Mouse (Mus musculus): ENCODE measurements around the gene Lrrc4. TPM values are rescaled to one million over a fixed set of nuclear protein-coding genes. Genes with fewer than 3 reads are reported as not detected.

The Lrrc4 gene
- polyA plus RNA-seq, 1 experiment from 2014 or later: 6.9 TPM

GRCm38 (mm10) chr6:28866206-28866605, 34.7 kb upstream of the Lrrc4 start:
- H3K4me3 ChIP-seq: no peak overlapping the region
- H3K4me1 ChIP-seq: peaks cover 17% of the 10 kb centered on the region
- H3K27me3 ChIP-seq (replicated peaks): no peaks in the 10 kb centered on the region
- H3K9ac ChIP-seq: no peak overlapping the region
- no peak overlapping the region for H3K27ac ChIP-seq
- WGBS: 98% methylated on average over 3 of the region's 3 CpGs
- no peak overlapping the region for H3K4me2 ChIP-seq (replicated peaks)
- H3K36me3 ChIP-seq: no peaks in the 10 kb centered on the region
- no peak for ATAC-seq (ENCODE audit: low FRiP score, low read depth)
- H3K9me3 ChIP-seq: no peaks in the 10 kb centered on the region

GRCm38 (mm10) chr6:28865112-28865511, 33.6 kb upstream of the Lrrc4 start:
- Histone ChIP-seq H3K9me3 (no peaks in the 10 kb centered on the region), H3K4me3 (no peak overlapping the region), H3K27ac (0 out of 2 replicates have a peak overlapping the region, but pooled peaks have one; percentile 8), H3K36me3 (no peaks in the 10 kb centered on the region), H3K4me1 (peaks cover 17% of the 10 kb centered on the region), H3K4me2 (replicated peaks) (peak overlapping the region; percentile 20; the same call in 1 of the 2 replicates), H3K27me3 (replicated peaks) (no peaks in the 10 kb centered on the region), H3K9ac (no peak overlapping the region)
- ATAC-seq (ENCODE audit: low FRiP score, low read depth): peak; percentile 75
- WGBS: 47% methylated on average over 10 of the region's 10 CpGs

- H3K27me3 ChIP-seq (replicated peaks): no peaks in the 10 kb centered on the region
- no peaks in the 10 kb centered on the region for H3K9me3 ChIP-seq
- no peak overlapping the region for H3K9ac ChIP-seq
- H3K27ac ChIP-seq: no peak overlapping the region; the same call in 1 of the 2 replicates
- peak overlapping the region; percentile 20; the same call in 1 of the 2 replicates for H3K4me2 ChIP-seq (replicated peaks)
- peak; percentile 38; the same call in 1 of the 2 replicates for ATAC-seq (ENCODE audit: low FRiP score, low read depth)
- 29% methylated on average over 5 of the region's 5 CpGs for WGBS
- no peak overlapping the region for H3K4me3 ChIP-seq
- no peaks in the 10 kb centered on the region for H3K36me3 ChIP-seq
- H3K4me1 ChIP-seq: peaks cover 17% of the 10 kb centered on the region
These were observed 33.1 kb upstream of the Lrrc4 start for GRCm38 (mm10) chr6:28864684-28865083.

- Histone ChIP-seq H3K9ac (no peak overlapping the region), H3K36me3 (no peaks in the 10 kb centered on the region), H3K27ac (no peak overlapping the region), H3K27me3 (replicated peaks) (no peaks in the 10 kb centered on the region), H3K9me3 (no peaks in the 10 kb centered on the region), H3K4me1 (peaks cover 14% of the 10 kb centered on the region), H3K4me2 (replicated peaks) (no peak overlapping the region), H3K4me3 (no peak overlapping the region)
- no peak for ATAC-seq (ENCODE audit: low FRiP score, low read depth)
- WGBS: 80% methylated on average over 8 of the region's 8 CpGs
These were observed 30.8 kb upstream of the Lrrc4 start for GRCm38 (mm10) chr6:28862304-28862703.

- no peak for ATAC-seq (ENCODE audit: low FRiP score, low read depth)
- H3K9me3 ChIP-seq: no peaks in the 10 kb centered on the region
- H3K27me3 ChIP-seq (replicated peaks): no peaks in the 10 kb centered on the region
- WGBS: 27% methylated on average over 2 of the region's 2 CpGs
- no peak overlapping the region for H3K9ac ChIP-seq
- peaks cover 14% of the 10 kb centered on the region for H3K4me1 ChIP-seq
- H3K27ac ChIP-seq: no peak overlapping the region
- no peak overlapping the region for H3K4me2 ChIP-seq (replicated peaks)
- H3K36me3 ChIP-seq: no peaks in the 10 kb centered on the region
- no peak overlapping the region for H3K4me3 ChIP-seq
These were observed 29.4 kb upstream of the Lrrc4 start for GRCm38 (mm10) chr6:28860922-28861321.

GRCm38 (mm10) chr6:28860450-28860849, 28.9 kb upstream of the Lrrc4 start:
- Histone ChIP-seq H3K4me2 (replicated peaks) (no peak overlapping the region), H3K27me3 (replicated peaks) (no peaks in the 10 kb centered on the region), H3K4me3 (no peak overlapping the region), H3K36me3 (no peaks in the 10 kb centered on the region), H3K27ac (no peak overlapping the region), H3K9ac (no peak overlapping the region), H3K9me3 (no peaks in the 10 kb centered on the region), H3K4me1 (peaks cover 15% of the 10 kb centered on the region)
- WGBS: 22% methylated on average over 2 of the region's 2 CpGs
- no peak for ATAC-seq (ENCODE audit: low FRiP score, low read depth)

GRCm38 (mm10) chr6:28859094-28859493, 27.5 kb upstream of the Lrrc4 start:
- no peak overlapping the region for H3K4me3 ChIP-seq
- H3K9ac ChIP-seq: no peak overlapping the region
- H3K27me3 ChIP-seq (replicated peaks): no peaks in the 10 kb centered on the region
- no peaks in the 10 kb centered on the region for H3K9me3 ChIP-seq
- H3K27ac ChIP-seq: no peak overlapping the region
- 98% methylated on average over 2 of the region's 2 CpGs for WGBS
- H3K4me2 ChIP-seq (replicated peaks): no peak overlapping the region
- no peak for ATAC-seq (ENCODE audit: low FRiP score, low read depth)
- H3K36me3 ChIP-seq: no peaks in the 10 kb centered on the region
- peaks cover 16% of the 10 kb centered on the region for H3K4me1 ChIP-seq

- H3K4me1 ChIP-seq: peaks cover 31% of the 10 kb centered on the region
- H3K27me3 ChIP-seq (replicated peaks): no peaks in the 10 kb centered on the region
- no peak overlapping the region for H3K4me2 ChIP-seq (replicated peaks)
- H3K9me3 ChIP-seq: no peaks in the 10 kb centered on the region
- no peak overlapping the region for H3K9ac ChIP-seq
- H3K36me3 ChIP-seq: no peaks in the 10 kb centered on the region
- ATAC-seq (ENCODE audit: low FRiP score, low read depth): no peak
- no peak overlapping the region for H3K4me3 ChIP-seq
- WGBS: 79% methylated on average over 2 of the region's 2 CpGs
- H3K27ac ChIP-seq: no peak overlapping the region
These were observed 25.9 kb upstream of the Lrrc4 start for GRCm38 (mm10) chr6:28857198-28858180.

- H3K27me3 ChIP-seq (replicated peaks): no peaks in the 10 kb centered on the region
- WGBS: 90% methylated on average over 4 of the region's 4 CpGs
- H3K27ac ChIP-seq: no peak overlapping the region
- H3K9me3 ChIP-seq: no peaks in the 10 kb centered on the region
- no peak overlapping the region for H3K9ac ChIP-seq
- no peak overlapping the region for H3K4me3 ChIP-seq
- H3K4me1 ChIP-seq: peaks cover 32% of the 10 kb centered on the region
- ATAC-seq (ENCODE audit: low FRiP score, low read depth): no peak
- H3K36me3 ChIP-seq: no peaks in the 10 kb centered on the region
- no peak overlapping the region for H3K4me2 ChIP-seq (replicated peaks)
These were observed 25.2 kb upstream of the Lrrc4 start for GRCm38 (mm10) chr6:28856789-28857188.

GRCm38 (mm10) chr6:28855442-28855841, 23.9 kb upstream of the Lrrc4 start:
- no peaks in the 10 kb centered on the region for H3K9me3 ChIP-seq
- no peak for ATAC-seq (ENCODE audit: low FRiP score, low read depth)
- 10% methylated on average over 3 of the region's 3 CpGs for WGBS
- H3K4me1 ChIP-seq: peaks cover 32% of the 10 kb centered on the region
- no peak overlapping the region for H3K27ac ChIP-seq
- H3K36me3 ChIP-seq: no peaks in the 10 kb centered on the region
- no peak overlapping the region for H3K4me3 ChIP-seq
- H3K9ac ChIP-seq: no peak overlapping the region
- H3K4me2 ChIP-seq (replicated peaks): 0 out of 2 replicates have a peak overlapping the region, but pooled peaks have one; percentile 8
- H3K27me3 ChIP-seq (replicated peaks): no peaks in the 10 kb centered on the region

- peak; percentile 39; the same call in 1 of the 2 replicates for ATAC-seq (ENCODE audit: low FRiP score, low read depth)
- Histone ChIP-seq H3K4me1 (peaks cover 32% of the 10 kb centered on the region), H3K27me3 (replicated peaks) (no peaks in the 10 kb centered on the region), H3K9ac (peak overlapping the region; percentile 26; the same call in 1 of the 2 replicates), H3K4me2 (replicated peaks) (0 out of 2 replicates have a peak overlapping the region, but pooled peaks have one; percentile 8), H3K4me3 (no peak overlapping the region), H3K9me3 (no peaks in the 10 kb centered on the region), H3K36me3 (no peaks in the 10 kb centered on the region), H3K27ac (no peak overlapping the region)
- 11% methylated on average over 8 of the region's 8 CpGs for WGBS
These were observed 23.1 kb upstream of the Lrrc4 start for GRCm38 (mm10) chr6:28854598-28854997.

- Histone ChIP-seq H3K9ac (no peak overlapping the region), H3K27me3 (replicated peaks) (no peaks in the 10 kb centered on the region), H3K36me3 (no peaks in the 10 kb centered on the region), H3K4me1 (peaks cover 37% of the 10 kb centered on the region), H3K4me2 (replicated peaks) (peak overlapping the region; percentile 8; the same call in 1 of the 2 replicates), H3K4me3 (no peak overlapping the region), H3K27ac (no peak overlapping the region), H3K9me3 (no peaks in the 10 kb centered on the region)
- WGBS: 9% methylated on average over 2 of the region's 2 CpGs
- peak; percentile 46; the same call in 1 of the 2 replicates for ATAC-seq (ENCODE audit: low FRiP score, low read depth)
These were observed 22.1 kb upstream of the Lrrc4 start for GRCm38 (mm10) chr6:28853654-28854053.
